Mouse (Mus musculus): ENCODE results near the gene Fgr.
"Not testable (repeated sequence)": the region's sequence is repeated elsewhere in the genome, so short reads cannot be mapped to it uniquely, and the experiment has no call there.

Gene Fgr

GRCm38 (mm10) chr4:132983664-132984512, 10.0 kb downstream of the Fgr start:
- peak; percentile 97 for DNase-seq (ENCODE audit: low read depth, low spot score)

- DNase-seq (ENCODE audit: low read depth, low spot score): no peak
Measured at GRCm38 (mm10) chr4:132988581-132989355, 14.9 kb downstream of the Fgr start.

- peak; percentile 97 for DNase-seq (ENCODE audit: low read depth, low spot score)
Measured at GRCm38 (mm10) chr4:132993553-132993952, 19.7 kb downstream of the Fgr start.

GRCm38 (mm10) chr4:132997469-132998237, 23.8 kb downstream of the Fgr start:
- DNase-seq (ENCODE audit: low read depth, low spot score): peak; percentile 64

GRCm38 (mm10) chr4:133002896-133003295, 29.0 kb downstream of the Fgr start:
- no peak for DNase-seq (ENCODE audit: low read depth, low spot score)

- DNase-seq (ENCODE audit: low read depth, low spot score): no peak
Measured at GRCm38 (mm10) chr4:133003316-133004018, 29.6 kb downstream of the Fgr start.

GRCm38 (mm10) chr4:133005233-133005632, 31.3 kb downstream of the Fgr start:
- DNase-seq (ENCODE audit: low read depth, low spot score): peak; percentile 89

- not testable (repeated sequence) for DNase-seq (ENCODE audit: low read depth, low spot score)
Measured at GRCm38 (mm10) chr4:133005885-133006451, 32.1 kb downstream of the Fgr start.

GRCm38 (mm10) chr4:133007513-133008380, 33.9 kb downstream of the Fgr start:
- DNase-seq (ENCODE audit: low read depth, low spot score): no peak

- peak; percentile 59 for DNase-seq (ENCODE audit: low read depth, low spot score)
Measured at GRCm38 (mm10) chr4:133009131-133009530, 35.2 kb downstream of the Fgr start.

GRCm38 (mm10) chr4:133009676-133010075, 35.8 kb downstream of the Fgr start:
- DNase-seq (ENCODE audit: low read depth, low spot score): no peak

- peak; percentile 94 for DNase-seq (ENCODE audit: low read depth, low spot score)
Measured at GRCm38 (mm10) chr4:133010611-133011010, 36.7 kb downstream of the Fgr start.

- peak; percentile 96 for DNase-seq (ENCODE audit: low read depth, low spot score)
Measured at GRCm38 (mm10) chr4:133011028-133011820, 37.3 kb downstream of the Fgr start, which contains the start of gene Ahdc1. TSS of gene Ahdc1 (plus strand) at chr4:133011260.

- DNase-seq (ENCODE audit: low read depth, low spot score): no peak
Measured at GRCm38 (mm10) chr4:133011821-133012775, 38.2 kb downstream of the Fgr start.

- DNase-seq (ENCODE audit: low read depth, low spot score): peak; percentile 84
Measured at GRCm38 (mm10) chr4:133012776-133013265, 38.9 kb downstream of the Fgr start.

- DNase-seq (ENCODE audit: low read depth, low spot score): no peak
Measured at GRCm38 (mm10) chr4:133013266-133013891, 39.5 kb downstream of the Fgr start.

- DNase-seq (ENCODE audit: low read depth, low spot score): no peak
Measured at GRCm38 (mm10) chr4:133014088-133014487, 40.2 kb downstream of the Fgr start.
